Mouse (Mus musculus) embryonic fibroblast, embryonic 13.5 days (primary cell): ENCODE results near the gene Lpar3. TPM values are rescaled to one million over a fixed set of nuclear protein-coding genes. Genes with fewer than 3 reads are reported as not detected.

Source experiments
- H3K27ac ChIP-seq: 2 replicates; pipeline ENCODE4 v1.5.1; 2012; ENCODE audit warnings: low read length, control low read depth, inconsistent platforms; ENCODE audit not compliant: insufficient read depth
- H3K4me1 ChIP-seq: 2 replicates; pipeline ENCODE4 v1.6.1; 2011; ENCODE audit warnings: low read length; ENCODE audit not compliant: control insufficient read depth, insufficient read depth
- H3K4me3 ChIP-seq: 2 replicates; pipeline ENCODE4 v1.5.1; 2011; ENCODE audit warnings: mild to moderate bottlenecking, control low read depth, low read length; ENCODE audit not compliant: insufficient read depth
- CTCF ChIP-seq: IDR thresholded peaks from 2 replicates; pipeline ENCODE4 v1.5.1; 2011; ENCODE audit warnings: mild to moderate bottlenecking, control low read depth, low read length, moderate library complexity, borderline replicate concordance; ENCODE audit not compliant: insufficient read depth
- POLR2A ChIP-seq: IDR thresholded peaks from 2 replicates; pipeline ENCODE4 v1.6.1; 2011; ENCODE audit warnings: low read depth, mild to moderate bottlenecking, control low read depth, low read length, moderate library complexity
- polyA plus RNA-seq: library from polyadenylated mRNA; stranded (reverse); fragments of >200 nt; gene quantifications from 2 replicates; pipeline ENCODE4 v1.2.4, GENCODE M21; 2011; ENCODE audit warnings: low read depth; ENCODE audit not compliant: missing spikeins, insufficient read length

Lpar3 gene
- polyA plus RNA-seq, 1 experiment = not detected

DNA sequence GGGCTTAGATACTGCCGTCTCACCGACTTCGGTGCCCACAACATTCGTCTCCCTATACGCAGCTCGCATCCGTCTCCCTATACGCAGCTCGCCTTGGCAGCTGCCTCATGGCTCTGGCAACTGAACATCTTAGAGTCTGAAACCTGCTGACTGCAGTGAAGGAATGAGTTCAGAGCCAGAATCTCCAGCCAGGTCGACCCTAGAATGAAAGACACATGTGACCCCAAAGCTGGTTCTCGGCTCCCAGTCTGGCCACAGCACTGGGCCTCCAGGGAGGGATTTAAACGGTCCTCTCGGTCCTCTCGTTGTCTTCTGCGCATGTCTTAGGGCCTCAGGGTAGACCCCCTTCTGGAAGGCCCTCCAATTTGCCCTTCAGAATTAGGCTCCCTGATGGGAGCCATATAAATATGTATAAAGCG is 97.8 kb downstream of the Lpar3 start:
- H3K4me1 ChIP-seq = no peaks in the 10 kb centered on the region
- H3K27ac ChIP-seq = no peak overlapping the region
- no peak overlapping the region for H3K4me3 ChIP-seq
- TF ChIP-seq POLR2A = no peak
- TF ChIP-seq CTCF = no peak

DNA sequence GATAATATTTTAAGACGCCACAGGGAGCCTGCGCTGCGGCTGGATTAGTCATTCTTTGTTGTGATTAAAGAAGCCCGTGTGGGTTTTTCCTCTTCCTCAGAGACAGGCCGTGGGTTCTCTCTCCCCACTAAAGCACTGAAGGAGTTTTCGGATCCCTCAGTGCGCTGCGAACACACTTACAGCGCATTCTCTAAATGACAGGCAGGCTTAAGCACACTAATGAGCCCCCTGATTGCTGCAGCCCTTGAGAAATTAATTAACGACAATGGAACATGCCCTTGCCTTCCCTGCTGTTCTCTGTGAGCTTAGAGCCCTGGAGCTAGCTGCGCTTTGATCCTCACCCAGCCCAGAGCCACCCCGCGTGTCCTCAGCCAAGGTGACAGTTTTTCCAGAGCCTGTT is 98.2 kb downstream of the Lpar3 start:
- Histone ChIP-seq H3K4me3 (no peak overlapping the region), H3K4me1 (no peaks in the 10 kb centered on the region), H3K27ac (no peak overlapping the region)
- TF ChIP-seq CTCF = no peak
- TF ChIP-seq POLR2A = no peak

DNA sequence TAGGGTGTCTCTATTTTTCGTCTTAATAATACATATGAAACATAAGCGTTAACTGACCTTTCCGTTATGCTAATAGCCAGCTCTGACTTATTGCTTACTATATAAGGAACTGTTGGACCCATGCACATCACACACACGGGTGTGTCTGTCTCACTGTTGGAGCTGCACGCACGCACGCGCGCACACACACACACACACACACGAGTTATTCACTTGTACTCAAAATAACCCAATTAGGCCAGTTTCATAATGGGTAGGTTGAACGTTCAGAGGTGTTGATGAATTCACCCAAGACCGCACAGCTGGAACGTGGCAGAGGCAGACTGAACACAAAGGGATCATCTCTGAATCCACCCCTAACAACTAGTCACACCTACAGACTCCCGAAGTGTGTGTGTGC is 98.7 kb downstream of the Lpar3 start:
- TF ChIP-seq CTCF (no peak), POLR2A (no peak)
- Histone ChIP-seq H3K27ac (no peak overlapping the region), H3K4me3 (no peak overlapping the region), H3K4me1 (no peaks in the 10 kb centered on the region)

GRCm38 (mm10) chr3:146324949-146325348 is 104.2 kb downstream of the Lpar3 start:
- H3K4me3 ChIP-seq = no peak overlapping the region
- TF ChIP-seq POLR2A (no peak), CTCF (no peak)
- H3K4me1 ChIP-seq = peaks cover 2% of the 10 kb centered on the region; the same call in 1 of the 2 replicates
- H3K27ac ChIP-seq = no peak overlapping the region

DNA sequence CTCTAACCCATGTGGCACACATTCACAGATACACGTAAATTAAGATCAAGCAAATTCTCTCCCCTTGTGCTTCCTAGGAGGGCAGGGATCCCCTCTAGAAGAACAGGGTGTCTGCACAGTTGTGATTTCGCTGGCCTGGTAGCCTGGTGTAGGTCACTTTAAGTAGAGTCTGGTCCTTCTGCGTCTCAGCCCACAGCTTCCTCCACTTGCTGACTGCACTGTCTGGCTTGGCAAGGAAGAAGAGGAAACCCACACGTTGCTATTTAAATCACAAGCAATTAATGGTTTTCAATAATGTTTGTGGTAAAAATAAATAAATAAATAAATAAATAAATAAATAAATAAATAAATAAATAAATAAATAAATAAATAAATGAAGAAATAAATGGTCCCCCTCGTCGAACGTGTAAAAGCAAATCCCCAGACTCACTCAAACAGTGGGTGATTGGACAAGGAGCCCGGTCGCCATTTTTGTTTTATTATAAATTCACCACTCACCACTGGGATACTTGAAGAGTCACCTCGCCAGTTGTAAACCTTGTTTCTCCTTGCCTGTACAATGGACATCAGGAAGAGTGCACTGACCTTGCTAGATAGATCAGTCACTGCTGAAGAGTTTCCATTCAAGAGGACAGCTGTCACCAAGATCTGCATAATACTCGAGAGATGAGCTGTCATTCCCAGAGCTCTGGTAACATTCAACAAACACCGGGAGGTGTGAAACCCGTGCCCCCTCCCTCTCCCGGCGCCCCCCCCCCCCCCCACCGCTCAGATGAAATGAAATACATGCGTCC is 106.2 kb downstream of the Lpar3 start:
- no peak overlapping the region for H3K27ac ChIP-seq
- H3K4me3 ChIP-seq = no peak overlapping the region
- peaks cover 2% of the 10 kb centered on the region; the same call in 1 of the 2 replicates for H3K4me1 ChIP-seq
- no peak for TF ChIP-seq CTCF
- TF ChIP-seq POLR2A = no peak

DNA sequence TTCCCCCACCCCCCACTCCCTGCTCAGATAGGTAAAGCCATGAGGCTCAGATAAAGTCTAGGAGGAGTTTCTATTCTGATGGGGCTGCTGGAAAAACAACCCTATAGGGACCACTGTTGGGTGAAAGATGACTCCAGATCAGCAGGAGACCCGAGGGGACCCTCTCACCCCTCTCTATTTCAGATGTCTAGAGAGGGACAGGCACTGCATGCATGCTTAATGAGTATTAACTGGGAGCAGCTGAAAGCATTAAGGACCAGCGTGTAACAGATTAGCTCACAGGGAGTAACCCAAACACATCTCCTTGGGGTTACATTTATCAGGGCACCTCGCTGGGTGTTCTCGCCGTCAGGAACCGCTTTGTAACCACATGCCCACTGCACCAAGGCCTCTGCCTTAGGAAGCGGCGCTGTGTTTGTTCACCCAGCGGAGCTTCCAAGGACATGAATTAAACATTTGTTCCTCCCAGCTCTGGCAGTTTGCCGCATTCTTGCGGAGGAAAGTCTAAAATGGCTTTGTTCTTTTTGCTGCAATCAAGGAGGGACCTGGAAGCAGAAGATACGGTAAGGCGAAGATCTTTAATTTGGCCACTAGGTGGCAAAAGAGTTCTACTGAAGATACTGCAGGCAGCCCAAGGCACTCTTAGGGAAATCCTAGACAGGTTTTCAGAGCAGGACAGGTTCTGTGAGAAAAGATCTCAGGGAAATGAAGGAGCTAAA is 106.9 kb downstream of the Lpar3 start:
- Histone ChIP-seq H3K27ac (no peak overlapping the region), H3K4me1 (peaks cover 2% of the 10 kb centered on the region; the same call in 1 of the 2 replicates), H3K4me3 (peak overlapping the region; percentile 20)
- no peak for TF ChIP-seq POLR2A
- no peak for TF ChIP-seq CTCF

- peaks cover 2% of the 10 kb centered on the region; the same call in 1 of the 2 replicates for H3K4me1 ChIP-seq
Observed at GRCm38 (mm10) chr3:146328749-146329148, 108.0 kb downstream of the Lpar3 start.

GRCm38 (mm10) chr3:146331819-146332218 is 111.1 kb downstream of the Lpar3 start:
- TF ChIP-seq POLR2A = no peak
- no peak for TF ChIP-seq CTCF
- peaks cover 2% of the 10 kb centered on the region; the same call in 1 of the 2 replicates for H3K4me1 ChIP-seq

More at GRCm38 (mm10) chr3:146328749-146329148, 108.0 kb downstream of the Lpar3 start:
- no peak overlapping the region for H3K4me3 ChIP-seq
- TF ChIP-seq CTCF = no peak
- no peak for TF ChIP-seq POLR2A
- no peak overlapping the region for H3K27ac ChIP-seq

GRCm38 (mm10) chr3:146333270-146333669 is 112.5 kb downstream of the Lpar3 start:
- Histone ChIP-seq H3K4me3 (no peak overlapping the region), H3K27ac (no peak overlapping the region), H3K4me1 (peaks cover 2% of the 10 kb centered on the region; the same call in 1 of the 2 replicates)
- TF ChIP-seq POLR2A (no peak), CTCF (no peak)

More at GRCm38 (mm10) chr3:146331819-146332218, 111.1 kb downstream of the Lpar3 start:
- H3K4me3 ChIP-seq = no peak overlapping the region
- H3K27ac ChIP-seq = no peak overlapping the region

DNA sequence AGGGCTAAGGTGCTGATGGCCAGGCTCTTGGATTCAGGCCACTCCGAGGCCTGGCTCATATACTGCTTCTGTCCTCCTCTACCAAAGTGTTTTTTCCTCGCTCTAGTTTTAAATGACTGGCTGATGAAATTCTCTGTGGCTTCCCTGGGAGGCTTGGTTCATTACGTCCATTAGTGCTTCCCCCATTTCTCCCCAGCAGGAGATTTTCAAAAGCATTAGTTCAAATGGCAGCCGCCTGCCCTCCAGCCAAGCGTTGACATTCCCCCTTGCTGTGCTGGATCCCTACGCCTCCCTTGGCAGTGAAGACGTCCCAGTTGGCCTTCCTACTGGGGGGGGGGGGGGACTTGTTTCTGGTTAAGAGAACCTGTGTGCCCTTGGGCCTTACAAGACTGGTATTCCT is 113.3 kb downstream of the Lpar3 start:
- no peak for TF ChIP-seq POLR2A
- TF ChIP-seq CTCF = no peak
- no peak overlapping the region for H3K4me3 ChIP-seq
- no peaks in the 10 kb centered on the region for H3K4me1 ChIP-seq
- H3K27ac ChIP-seq = no peak overlapping the region

Other genes with a start within 250 kb of the Lpar3 start
- gene Syde2, start 233.1 kb upstream of the Lpar3 start, polyA plus RNA-seq = 8.9 and 12.3 TPM in 2 replicates
- 1.1 and 1.4 TPM in 2 replicates for gene Wdr63, start 112.8 kb upstream of the Lpar3 start, polyA plus RNA-seq
- gene Mcoln3, start 103.5 kb upstream of the Lpar3 start, polyA plus RNA-seq = not detected in 2 replicates
- 0.70 TPM in 1 of 2 replicates, not detected in the other for gene Mcoln2, start 71.1 kb upstream of the Lpar3 start, polyA plus RNA-seq
- 8.8 and 10.1 TPM in 2 replicates for gene Ssx2ip, start 183.7 kb downstream of the Lpar3 start, polyA plus RNA-seq
- 13.6 and 18.5 TPM in 2 replicates for gene Ctbs, start 228.8 kb downstream of the Lpar3 start, polyA plus RNA-seq